Mouse (Mus musculus): ENCODE measurements at regions not wholly inside any gene's neighbourhood (a gene's known extent, or its start where the extent isn't known, plus 50 kb on each side); places are given as distances from the start of the nearest gene placed in this dataset.

DNA sequence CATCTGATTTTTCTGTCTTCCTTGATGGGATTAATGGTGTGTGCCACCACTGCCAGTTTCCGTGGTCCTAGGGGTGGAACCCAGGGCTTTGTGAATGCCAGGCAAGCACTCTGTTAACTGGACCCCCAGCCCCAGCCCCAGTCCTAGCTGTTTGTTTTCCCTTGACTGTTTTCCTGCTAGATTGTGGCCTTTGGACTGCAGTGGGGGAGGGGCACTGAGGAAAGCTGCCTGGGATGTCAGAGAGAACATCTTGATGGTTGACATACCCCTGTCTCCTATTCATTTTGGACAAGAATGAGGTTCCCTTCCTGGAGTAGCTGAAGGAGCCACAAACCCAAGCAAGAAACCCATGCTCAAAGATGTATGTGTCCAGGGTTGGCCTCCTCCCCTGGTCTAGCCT is 77.8 kb upstream of the Sulf2 start:
- TF ChIP-seq CTCF (IDR thresholded peaks at IDR 0.05; ENCODE audit: insufficient read depth, low read depth, low read length) (no peak), POLR2A (IDR thresholded peaks at IDR 0.05; ENCODE audit: insufficient read depth, low read depth, low read length) (no peak)
